Mouse (Mus musculus) adrenal gland, postnatal 14 days (tissue): Measurements from ENCODE around the gene Slc17a8. TPM values are rescaled to one million over a fixed set of nuclear protein-coding genes. Genes with fewer than 3 reads are reported as not detected.
"Not testable (repeated sequence)": the region's sequence is repeated elsewhere in the genome, so short reads cannot be mapped to it uniquely, and the experiment has no call there.

Experiments
- DNase-seq: peaks from one replicate; pipeline ENCODE4 v3.0.0; 2021; ENCODE audit warnings: mixed read lengths
- long read RNA-seq, 2 experiments: library from polyadenylated mRNA; stranded (forward); transcript quantifications; one replicate each; pipeline ENCODE4 v2.0.0; 2021
- total RNA-seq: library from RNA; stranded (reverse); gene quantifications from 2 replicates; pipeline ENCODE4 v1.2.3, GENCODE M21; 2021

Slc17a8 gene
- total RNA-seq = 0.85 TPM in 1 of 2 replicates, not detected in the other
- long read RNA-seq, experiment 1 = 0 reads
- long read RNA-seq, experiment 2 = 0 reads

DNA sequence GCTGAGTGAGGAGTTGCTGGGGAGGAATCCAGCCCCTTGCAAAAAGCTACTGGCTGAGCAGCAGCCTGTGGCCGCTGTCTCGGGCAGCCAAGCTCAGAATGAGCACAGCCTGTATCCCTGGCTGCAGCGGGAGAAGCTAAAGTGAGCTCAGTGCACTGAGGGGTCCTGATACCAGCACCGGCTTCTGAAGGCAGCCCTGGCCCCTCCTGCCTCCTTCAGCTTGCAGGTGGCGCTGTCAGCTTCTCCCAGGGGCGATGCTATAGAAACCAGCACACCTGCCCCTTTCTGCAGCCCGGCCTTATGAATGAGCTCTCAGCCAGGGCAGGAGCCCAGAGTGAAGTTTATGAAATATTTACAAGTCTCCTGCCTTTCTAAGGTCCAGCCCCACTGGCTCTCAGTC, at the start of gene Slc17a8:
Gene Slc17a8 (minus strand): TSS at position 125 of the 400 bp plus-strand sequence.
- no peak for DNase-seq

GRCm38 (mm10) chr10:89670371-89670770, 49.3 kb upstream of the Slc17a8 start:
- DNase-seq = not testable (repeated sequence)

GRCm38 (mm10) chr10:89667571-89667970, 46.5 kb upstream of the Slc17a8 start:
- DNase-seq = no peak

DNA sequence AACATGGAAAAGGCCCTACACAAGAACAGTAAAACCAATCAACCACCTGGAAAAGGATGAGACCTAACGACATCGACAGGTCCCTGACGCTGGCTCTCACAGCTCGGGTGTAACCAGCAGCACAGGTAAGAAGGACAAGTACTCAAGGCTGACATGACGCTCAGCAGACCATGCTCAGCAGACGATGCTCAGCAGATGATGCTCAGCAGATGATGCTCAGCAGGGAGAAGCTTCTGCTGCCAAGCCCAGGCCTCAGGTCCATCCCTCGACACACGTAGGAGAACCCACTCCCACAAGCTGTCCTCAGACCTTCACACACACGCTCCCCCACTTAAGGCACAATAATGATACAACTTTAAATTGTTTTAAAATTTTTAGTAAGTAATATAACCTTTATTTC, 44.6 kb upstream of the Slc17a8 start:
- no peak for DNase-seq

DNA sequence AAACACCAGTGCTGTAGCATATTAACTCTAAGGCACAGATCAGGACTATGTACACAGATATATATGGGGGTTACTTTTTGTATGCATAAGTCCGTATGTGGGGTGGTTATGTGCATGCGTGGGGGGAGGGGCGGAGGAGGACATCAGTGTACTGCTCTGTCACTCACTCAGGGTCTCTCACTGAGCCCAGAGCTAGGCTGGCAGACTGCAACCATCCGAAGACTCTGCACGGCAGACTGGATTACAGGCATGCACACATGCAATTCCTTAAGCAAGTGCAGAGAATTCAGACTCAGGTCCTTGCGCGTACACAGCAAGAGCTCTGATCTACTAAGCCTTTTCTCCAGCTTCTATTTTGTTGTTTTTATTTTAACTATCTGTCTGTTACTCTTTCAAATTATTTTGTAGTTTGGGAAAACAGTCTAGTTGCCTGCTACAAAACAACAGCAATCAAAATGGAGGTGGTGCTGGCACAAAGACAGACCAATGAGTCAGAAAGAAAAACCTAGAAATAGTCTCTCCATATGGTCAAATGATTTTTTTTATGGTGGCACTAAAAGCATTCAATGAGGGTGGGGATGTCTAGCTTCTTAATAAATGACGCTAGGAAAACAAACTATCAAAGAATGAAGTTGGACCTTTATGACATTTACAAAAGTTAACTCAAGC, 44.1 kb upstream of the Slc17a8 start:
- DNase-seq = no peak

DNA sequence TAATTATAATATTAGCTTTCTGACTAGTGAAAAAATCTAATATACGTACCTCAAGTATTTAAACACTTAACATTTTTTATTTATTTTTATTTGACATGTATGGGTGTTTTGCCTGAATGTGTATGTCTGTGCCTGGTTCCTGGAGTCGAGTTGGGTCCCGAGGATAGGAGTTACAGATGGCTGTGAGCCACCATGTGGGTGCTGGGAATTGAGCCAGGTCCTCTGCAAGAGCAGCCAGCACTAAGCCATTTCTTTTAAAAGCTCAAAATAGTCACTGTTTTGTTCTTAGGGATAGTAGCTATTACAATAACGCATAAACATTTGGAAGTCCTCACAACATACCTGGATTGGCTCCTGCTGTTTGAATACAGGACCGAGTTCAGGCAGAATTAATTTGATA, 35.3 kb upstream of the Slc17a8 start:
- DNase-seq = peak; percentile 36

- DNase-seq = no peak
Observed at GRCm38 (mm10) chr10:89652912-89653311, 31.9 kb upstream of the Slc17a8 start.

DNA sequence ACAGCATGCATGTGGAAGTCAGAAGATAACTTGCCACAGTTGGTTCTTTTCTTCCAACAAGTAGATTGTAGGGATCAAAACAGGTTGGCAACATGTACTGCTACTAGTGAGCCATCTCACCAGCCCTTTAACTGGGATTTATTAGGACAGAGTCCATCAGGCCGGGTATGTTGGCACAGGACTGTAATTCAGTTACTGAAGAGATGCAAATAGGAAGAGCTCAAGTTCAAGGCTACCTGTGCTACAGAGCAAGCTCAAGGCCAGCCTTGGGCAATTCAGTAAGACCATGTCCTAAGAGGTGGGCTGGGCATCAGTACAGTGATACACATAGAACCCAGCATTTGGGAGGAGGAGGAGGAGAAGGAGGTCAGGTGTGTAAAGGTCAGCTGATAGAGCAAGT, 30.6 kb upstream of the Slc17a8 start:
- peak; percentile 14 for DNase-seq

GRCm38 (mm10) chr10:89646918-89647317, 25.9 kb upstream of the Slc17a8 start:
- no peak for DNase-seq

DNA sequence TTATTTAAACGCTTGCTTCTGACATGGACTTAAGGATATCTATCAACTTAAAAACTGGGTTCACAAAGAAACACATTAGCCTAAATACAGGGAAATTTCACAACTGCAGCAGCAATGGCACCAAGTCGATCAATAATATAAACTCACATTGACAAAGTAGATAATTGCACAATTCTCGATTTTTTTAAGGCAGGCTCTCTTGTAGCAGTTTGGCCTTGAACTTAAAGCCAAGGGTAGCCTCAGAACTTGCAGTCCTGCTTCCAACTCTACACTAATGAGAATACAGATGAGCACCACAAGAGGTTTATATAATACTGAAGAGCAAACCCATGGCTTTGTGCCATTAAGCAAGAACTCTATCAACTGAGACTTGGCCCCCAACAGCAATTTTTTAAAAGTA, 15.9 kb upstream of the Slc17a8 start:
- no peak for DNase-seq

DNA sequence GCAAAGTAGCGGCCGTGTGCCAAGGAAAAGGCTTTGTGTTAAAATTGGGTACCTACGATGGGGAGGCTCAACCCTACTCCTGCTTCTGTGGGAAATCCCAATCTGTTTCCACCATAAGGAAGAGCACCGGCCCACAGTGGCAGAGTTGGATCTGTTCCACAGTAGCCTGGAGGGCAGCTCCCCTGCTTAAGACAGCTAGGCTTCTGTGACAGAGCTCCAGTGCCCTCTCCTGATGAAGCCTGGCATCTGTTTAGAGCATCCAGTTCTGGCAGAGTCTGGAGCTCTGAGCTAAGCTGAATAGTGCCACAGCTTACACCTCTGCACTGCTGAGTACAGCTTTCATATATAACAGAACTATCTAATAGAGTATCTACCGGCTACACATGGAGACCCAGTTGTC, 14.0 kb upstream of the Slc17a8 start:
- peak; percentile 61 for DNase-seq

GRCm38 (mm10) chr10:89633736-89634426, 12.8 kb upstream of the Slc17a8 start:
- DNase-seq = no peak

DNA sequence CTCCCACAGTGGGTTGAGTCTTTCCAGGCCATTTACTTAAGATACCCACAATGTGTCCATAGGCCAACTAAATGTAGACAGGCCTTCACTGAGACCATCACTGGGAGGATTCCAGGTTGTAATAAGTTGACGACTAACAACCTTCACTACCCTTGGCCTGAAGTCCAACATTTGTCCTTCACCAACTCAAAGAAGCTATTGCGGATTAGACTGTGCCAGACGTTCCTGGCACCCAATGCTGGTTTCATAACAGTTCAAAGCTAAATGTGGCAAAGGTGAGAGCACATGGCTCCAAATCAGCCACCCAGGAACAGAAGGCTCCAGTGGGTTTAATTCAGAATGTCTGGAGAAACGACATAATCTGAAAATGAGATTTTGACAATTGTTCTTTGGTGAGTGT, 12.1 kb upstream of the Slc17a8 start:
- peak; percentile 67 for DNase-seq

DNA sequence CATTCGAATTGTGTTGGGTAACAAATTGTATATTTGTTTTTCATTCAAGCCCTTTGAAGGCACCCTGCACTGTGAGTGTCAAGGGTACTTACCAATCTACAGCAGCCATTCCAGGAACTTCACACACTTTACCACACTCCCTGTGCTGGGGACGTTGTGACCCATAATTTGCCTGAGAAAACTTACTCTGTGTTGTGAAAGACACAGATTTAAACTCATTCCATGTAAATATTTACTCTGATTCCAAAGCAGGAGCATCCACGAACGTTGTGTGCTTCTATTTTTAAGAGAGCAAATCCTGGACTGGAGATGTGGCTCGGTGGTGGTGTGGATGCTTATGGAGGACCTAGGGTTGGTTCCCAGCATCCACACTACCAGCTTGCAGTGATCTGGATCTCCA, 10.8 kb upstream of the Slc17a8 start:
- no peak for DNase-seq

- no peak for DNase-seq
Observed at GRCm38 (mm10) chr10:89630564-89630963, 9.5 kb upstream of the Slc17a8 start.

DNA sequence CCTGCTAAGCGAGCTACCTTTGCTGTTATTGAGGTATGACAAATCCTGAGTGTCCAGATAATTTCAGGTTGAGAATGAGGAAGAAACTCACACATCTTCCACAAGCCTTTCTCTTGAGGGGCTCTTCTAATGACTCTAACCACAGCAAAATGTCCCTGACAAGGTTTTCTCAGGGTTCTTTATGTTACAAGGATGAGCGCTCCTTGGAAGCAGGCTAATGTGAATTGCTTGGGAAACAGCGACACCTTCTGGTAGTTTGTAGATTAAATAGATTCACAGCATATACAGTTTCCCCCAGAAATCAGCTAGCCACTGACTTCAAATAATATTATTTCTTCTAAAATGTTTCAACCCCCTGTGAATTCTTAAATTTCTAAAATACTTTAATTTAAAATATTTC, 9.0 kb upstream of the Slc17a8 start:
- peak; percentile 58 for DNase-seq

GRCm38 (mm10) chr10:89626714-89627113, 5.7 kb upstream of the Slc17a8 start:
- DNase-seq = no peak

DNA sequence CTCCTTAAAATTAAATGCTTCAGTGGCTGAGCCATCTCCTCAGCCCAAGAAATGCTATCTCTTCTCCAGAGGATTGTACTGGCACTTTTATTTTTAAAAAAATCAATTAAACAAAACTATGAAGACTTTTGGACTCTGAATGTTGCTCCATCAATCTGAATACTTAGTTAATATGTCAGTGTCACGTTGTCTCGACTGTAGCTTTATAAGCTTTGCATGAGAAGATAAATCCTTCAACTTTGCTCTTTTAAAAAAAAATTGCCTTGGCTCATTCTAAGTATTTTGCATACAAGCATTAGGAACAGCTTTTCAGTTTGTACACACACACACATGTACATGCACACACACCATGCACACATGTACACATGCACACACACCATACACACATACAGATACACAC, 3.1 kb upstream of the Slc17a8 start:
- DNase-seq = no peak

GRCm38 (mm10) chr10:89599311-89599710, 21.7 kb downstream of the Slc17a8 start:
- DNase-seq = peak; percentile 39

DNA sequence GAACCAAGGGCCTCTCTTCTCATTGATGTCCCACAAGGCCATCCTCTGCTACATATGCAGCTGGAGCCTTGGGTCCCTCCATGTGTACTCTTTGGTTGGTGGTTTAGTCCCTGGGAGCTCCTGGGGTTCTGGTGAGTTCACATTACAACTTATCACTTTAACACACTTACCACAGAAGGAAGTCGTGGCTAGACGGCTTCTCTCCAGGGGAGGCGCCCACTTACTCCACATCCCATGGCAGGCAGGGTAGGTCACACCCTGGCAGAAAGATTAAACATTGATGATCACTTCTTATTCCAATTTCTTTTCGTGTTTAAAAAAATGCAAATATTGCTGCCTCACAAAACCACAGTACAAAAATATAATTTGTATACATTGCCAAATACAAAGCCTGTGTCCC, 23.8 kb downstream of the Slc17a8 start:
- DNase-seq = no peak

- DNase-seq = no peak
Observed at GRCm38 (mm10) chr10:89595935-89596334, 25.1 kb downstream of the Slc17a8 start.

- no peak for DNase-seq
Observed at GRCm38 (mm10) chr10:89595514-89595913, 25.5 kb downstream of the Slc17a8 start.

DNA sequence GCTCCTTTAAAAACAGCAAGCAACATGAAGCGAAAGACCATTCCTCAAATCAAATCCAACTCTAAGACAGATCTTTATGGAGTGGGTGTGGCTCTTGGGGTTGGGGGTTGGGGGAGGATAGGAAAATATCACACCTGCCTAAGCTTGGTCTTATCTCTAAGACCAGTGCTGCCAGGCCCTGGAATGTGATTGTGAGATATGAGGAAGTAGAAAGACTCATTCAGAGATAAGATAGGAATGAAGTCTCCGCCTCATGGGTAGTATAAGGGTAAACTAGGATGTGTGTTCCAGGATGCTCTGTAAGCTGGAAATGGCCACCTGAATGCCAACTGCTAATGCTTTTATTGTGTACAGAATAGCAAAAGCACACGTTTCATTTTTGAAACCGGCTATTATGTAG, 26.7 kb downstream of the Slc17a8 start:
- no peak for DNase-seq

DNA sequence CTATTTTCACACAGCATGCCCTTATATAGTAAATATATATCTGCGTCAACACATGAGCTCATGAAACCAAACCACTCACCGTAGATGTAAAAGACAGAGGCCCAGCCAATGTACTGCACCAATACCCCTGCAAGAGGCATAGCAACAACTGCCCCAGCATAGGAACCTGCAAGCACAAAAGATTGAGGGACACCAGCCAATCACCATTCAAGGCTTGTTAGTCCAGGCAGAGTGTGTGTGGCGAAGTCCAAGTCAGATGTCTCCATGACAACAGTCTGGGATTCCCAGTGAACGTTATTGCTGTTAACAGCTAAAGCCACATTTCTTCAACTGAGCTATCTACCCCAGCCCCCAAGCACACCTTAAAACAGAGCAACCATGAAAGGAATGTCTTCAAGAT, 28.3 kb downstream of the Slc17a8 start:
- DNase-seq = no peak
